Mouse (Mus musculus) small intestine, adult 2 months (tissue): Measurements from ENCODE around the gene Acoxl.

Experiments
- CTCF ChIP-seq: fragments of 200-500 bp; IDR thresholded peaks from 2 replicates; pipeline ENCODE4 v1.5.1; 2012; ENCODE audit warnings: low read depth, mild to moderate bottlenecking, control low read depth, inconsistent platforms, low read length, moderate library complexity, mixed read lengths; ENCODE audit not compliant: insufficient replicate concordance, insufficient read length; ENCODE audit errors: extremely low read depth
- POLR2A ChIP-seq: fragments of 200-500 bp; IDR thresholded peaks from 2 replicates; pipeline ENCODE4 v1.6.1; 2012; ENCODE audit warnings: low read depth, mild to moderate bottlenecking, control low read depth, inconsistent platforms, low read length, moderate library complexity

DNA sequence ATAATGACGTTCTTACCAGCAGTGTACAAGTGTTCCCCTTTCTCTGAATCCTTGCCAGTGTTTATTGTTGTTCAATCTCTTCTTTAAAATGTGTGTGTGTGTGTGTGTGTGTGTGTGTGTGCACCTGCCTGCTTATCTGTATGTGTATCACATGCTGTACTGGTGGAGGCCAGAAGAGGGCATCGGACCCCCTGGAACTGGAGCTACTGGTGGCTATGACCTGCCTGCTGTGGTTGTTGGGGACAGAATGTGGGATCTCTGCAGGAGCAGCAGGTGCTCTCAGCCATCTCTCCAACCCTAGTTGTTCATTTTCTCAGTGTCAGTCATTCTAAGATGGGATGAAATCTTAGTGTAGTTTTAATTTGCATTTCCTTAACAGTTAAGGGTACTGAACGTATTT lies 98.4 kb downstream of the Acoxl start:
- TF ChIP-seq POLR2A (no peak), CTCF (no peak)
